Mouse (Mus musculus) testis, postnatal 10 days (tissue): ENCODE data around the gene Slk.

Experiments used
- DNase-seq: peaks from one replicate; pipeline ENCODE4 v3.0.0; 2021; ENCODE audit warnings: low spot score

Slk gene

DNA sequence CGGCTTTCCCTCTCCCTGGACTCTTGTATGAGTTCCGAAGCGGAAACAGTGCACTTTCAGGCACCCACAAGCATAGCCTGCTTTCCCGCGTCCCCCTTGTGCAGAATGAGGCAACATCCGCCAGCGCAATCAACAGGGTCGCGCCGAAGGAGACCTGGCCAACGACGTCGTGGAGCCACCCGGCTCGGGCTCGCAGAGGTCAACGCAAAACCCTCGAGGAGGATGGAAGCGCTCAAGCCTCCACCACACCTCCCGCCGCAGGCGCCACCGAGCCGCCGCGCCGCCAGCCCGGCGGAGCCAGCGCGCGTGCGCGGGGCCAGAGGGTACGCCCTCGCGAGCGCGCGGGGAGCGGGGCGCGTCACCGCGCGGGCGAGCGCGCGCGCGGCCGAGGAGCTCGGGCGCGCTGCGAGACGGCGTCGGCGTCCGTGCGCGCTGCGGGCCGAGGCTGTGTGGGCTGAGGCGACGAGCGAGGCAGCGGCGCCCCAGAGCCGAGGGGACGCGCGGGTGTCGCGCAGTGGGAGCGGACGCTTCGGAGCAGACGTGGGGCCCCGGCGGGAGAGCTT is at the start of gene Slk:
Slk (plus strand) TSS at position 454 of the 563 bp plus-strand sequence.
- DNase-seq: peak; percentile 86

DNA sequence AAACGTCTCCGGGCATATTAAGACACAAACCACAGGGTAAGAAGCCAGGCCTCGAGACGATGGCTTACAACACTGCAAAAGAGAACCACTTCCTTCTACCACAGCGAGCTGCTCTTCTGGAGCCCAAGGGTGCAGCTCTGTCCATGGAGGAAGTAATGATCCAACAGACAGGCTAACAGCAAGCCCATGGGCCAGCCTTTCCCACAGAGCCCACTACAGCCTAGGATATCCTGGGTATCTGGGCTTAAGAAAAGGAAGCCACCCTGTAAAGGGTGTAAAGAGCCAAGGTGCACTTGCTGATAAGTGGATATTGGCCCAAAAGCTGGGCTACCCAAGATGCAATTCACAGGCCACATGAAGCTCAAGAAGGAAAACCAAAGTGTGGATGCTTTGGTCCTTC is 48.2 kb upstream of the Slk start:
- DNase-seq: no peak

DNA sequence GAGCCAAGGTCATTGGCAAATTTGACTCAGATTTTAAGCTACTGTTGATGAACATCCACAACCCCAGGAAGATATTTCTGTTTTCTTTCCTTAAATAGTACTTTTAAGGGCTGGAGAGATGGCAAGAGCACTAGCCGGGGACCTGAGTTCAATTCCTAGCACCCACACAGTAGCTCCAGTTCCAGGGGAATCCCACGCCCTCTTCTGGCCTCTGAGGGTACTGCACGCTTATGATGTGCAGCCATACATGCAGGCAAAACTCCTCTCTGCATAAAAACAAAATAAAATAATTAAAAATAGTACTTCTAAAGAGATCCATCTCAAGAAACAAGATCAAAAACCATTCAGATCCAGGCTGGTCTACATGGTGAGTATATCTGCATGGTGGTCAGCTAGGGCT is 47.0 kb upstream of the Slk start:
- no peak for DNase-seq

DNA sequence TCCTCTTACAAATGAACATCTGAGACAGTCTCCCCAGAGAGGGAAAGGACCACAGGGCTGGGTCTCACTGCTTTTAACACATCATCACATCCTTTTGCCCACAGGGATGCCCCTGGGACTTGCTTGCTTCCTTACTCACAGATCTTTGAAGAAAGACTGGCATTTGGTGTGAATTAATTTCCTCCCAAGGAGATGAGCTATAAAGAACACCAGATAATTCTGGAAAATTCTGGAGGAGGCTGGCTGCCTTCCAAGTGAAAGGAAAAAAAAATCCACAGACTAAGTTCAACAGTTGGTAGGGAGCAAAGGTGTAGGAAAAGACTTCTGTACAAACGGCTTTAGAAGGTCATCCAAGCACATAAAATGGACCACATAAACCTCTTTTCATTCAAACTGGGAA is 45.3 kb upstream of the Slk start:
- DNase-seq: no peak

DNA sequence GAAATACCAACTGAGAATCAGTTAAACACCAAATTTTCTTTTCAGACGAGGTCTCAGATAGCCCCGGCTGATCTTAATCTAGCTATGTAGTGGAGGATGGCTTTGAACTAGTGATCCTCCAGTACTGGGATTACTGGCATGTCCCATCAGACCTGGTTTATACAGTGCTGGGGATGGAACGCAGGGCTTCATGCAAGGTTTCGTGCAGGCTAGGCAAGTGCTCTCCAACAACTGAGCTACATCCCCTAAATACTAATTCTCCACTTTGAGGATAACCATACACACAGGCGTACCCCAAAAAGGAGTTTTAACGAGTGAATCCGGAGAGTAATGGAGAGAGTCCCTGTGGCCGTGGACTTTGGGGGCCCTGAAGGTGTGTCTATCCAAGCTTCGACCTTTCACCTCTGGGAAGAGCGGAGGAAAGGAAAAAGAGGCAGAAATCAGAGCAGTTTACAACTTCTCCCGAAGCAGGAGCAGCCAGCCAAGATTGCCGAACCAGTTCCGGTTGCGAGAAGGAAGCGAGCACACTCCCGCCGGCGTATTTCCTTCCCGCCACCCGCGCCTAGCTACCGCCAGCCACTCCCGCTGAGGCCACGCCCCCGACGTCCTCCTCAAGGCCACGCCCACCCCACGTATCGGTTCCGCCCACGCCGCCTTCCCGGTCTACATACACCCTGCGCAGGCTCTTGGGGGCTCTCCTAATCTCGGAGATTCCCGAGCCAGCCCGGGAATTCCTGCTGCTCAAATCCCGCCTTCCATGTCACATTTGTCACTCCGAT is 42.8 kb upstream of the Slk start:
- peak; percentile 100 for DNase-seq

DNA sequence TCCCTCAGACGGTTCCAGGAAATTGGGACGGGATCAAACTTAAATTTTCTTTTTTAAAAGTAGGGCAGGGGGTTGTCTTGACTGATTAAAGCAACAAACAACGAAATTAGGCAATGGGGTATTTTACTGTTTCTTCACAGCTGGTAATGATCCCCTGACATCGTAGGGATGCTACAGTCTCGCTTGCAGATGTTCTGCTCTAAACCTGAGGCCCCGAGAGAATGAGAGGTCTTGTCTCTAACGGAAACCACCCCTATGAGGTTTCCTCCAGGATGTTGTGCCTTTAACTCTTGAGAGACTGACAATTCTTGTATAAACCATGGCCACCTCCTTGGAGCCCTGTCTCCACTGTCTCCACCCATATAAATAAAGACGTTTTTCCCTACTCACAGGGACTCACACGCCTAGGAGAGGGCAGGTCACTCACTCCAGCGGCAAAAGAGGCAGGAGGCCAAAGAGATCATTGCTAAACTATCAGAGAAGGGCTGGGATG is 42.1 kb upstream of the Slk start, which contains the start of gene Stn1:
Stn1 (minus strand) TSS at position 208 of the 493 bp plus-strand sequence.
- DNase-seq: no peak

DNA sequence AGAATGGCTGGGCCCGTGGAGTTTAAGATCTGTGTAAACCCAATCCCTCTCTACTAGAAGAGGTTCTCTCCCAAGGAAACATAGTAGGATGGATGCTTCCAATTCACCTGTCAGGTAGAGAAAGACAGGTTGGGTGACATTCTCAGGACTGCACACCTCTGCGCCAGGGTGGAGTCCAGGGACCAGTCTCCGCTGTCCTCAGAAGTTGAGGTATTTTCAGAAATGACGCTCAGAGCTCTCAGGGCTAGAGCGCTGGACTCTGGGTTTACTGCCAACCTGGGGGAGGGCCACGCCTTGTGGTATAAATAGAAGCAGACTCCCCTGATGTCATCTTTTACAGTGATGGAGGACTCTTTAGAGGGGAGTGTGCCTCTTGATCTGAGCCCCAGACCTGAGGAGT is 41.6 kb upstream of the Slk start:
- peak; percentile 48 for DNase-seq

DNA sequence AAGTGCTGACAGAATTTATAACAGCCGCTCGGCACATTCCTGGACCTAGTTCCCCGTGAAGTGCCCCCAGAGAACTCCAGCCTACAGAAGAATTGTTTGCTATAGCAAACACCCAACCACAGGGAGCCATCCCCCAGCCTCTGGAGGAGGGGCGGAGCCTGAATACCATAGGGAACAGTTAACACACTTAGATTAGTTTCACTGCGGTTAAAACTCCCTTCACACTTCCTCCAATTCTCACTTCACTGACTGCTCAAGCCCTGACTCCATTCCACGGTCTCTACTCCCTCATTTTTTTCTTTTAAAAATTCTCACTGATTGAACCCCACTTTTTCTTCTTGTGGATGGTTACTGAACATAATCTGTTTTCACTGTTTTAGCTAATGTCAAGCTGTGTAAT is 40.7 kb upstream of the Slk start:
- no peak for DNase-seq

DNA sequence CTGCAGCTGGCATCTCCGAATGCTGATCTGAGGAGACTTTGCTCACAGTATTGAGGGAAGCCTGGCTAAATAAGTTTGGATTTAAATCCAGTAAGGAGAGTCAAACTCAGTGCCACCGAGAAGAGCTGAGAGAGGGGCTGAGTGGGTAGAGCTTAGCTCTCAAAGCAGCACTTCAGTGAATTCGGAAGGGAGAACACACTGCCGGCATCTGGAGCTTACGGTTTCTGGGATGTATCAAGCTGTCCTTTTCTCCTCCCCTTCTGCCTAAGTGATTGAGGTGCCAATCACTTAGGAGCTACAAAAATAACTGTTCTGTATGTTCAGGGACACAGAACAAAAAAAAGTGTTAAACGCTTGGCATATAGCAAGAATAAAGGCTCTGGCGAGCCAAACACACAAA is 37.0 kb upstream of the Slk start:
- DNase-seq: no peak

DNA sequence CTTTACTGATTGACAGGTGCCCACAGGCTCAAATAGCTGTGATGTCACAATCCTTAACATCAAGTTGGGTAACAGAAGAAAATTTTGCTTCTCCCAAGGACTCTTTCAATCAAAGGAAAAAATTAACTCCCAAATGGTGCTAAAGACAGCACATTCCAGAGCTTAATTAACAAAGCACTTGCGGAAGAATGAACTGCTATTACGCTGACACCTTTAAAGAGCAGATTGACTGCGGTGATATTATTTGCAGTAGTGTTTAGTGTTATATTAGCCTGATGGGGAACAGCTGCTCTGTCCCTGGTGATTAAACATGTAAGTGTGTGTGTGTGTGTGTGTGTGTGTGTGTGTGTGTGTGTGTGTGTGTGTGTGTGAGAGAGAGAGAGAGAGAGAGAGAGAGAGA is 34.4 kb upstream of the Slk start:
- DNase-seq: no peak

DNA sequence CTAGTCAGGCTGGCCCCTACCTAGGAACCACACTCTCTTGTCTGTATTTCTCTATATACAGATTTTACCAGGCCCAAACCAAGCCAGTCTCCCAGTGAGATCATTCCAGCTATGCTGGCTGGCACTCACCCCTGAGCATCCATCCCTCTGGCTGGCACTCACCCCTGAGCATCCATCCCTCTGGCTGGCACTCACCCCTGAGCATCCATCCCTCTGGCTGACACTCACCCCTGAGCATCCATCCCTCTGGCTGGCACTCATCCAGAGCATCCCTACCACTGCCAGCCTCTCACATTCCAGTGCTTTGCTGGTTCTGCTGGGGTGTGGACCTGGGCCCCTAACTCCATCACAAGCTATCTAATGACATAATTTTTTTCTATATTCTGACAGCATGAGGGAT is 34.0 kb upstream of the Slk start:
- DNase-seq: no peak

DNA sequence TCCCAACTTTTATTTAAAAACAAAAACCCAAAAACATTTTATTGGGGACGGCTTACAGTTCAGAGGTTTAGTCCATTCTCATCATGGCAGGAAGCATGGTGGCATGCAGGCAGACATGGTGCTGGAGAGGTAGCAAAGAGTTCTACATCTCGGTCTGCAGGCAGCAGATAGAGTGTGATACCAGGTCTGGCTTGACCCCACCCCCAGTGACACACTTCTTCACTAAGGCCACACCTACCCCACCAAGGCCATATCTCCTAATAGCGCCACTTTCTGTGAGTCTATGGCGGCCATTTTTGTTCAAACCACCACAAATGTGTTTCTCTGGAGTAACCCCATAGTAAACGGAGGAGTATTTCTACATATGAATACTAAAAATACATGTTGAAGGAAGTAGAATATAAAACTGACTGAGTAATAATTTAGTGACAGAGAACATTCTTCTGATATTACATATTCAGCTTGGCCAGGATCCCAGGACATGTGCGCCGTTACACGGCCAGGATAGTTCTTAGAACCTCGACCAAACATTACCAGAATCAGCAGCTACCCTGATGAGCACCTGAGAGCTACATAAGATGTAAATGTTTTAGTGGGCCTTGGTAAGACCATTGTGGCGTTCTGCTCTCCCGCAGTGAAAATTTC is 30.9 kb upstream of the Slk start:
- no peak for DNase-seq

DNA sequence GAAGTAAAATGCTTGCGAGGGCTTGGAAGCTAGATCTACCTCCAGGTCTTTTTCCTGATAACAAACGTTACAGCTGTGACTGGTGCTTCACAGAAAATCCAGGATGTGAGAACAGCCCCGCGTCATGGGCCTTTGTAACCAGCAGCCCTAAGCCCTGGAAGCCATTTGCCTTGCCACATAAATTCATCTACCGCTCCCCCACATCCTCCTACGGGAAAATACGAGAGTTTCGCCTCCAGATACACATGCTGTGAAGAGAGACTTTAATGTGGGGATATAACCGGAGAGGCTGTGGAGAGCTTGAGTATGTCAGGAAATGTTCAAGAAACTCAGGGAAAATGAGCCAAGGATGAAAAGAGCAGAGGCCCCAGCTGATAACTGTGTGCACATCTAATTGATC is 30.3 kb upstream of the Slk start:
- DNase-seq: no peak

DNA sequence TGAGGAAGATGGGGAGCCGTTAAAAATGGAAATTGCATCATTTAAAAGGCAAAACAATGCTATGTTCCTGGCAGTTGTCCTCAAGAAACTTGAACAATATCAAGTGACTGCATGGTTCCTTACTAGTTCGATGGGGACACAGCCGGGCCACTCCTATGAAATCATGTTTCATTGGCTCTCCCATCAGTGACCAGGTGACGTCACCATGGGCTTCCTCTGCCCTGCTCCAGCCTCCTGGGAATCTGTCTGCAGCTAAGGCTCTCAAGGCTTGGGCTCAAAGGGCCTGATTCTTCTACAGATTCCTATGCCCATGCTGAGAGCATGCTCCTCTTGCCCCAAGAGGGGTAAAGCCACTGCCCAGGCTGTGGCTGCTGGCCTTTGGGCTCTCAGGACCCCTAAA is 29.9 kb upstream of the Slk start:
- no peak for DNase-seq

DNA sequence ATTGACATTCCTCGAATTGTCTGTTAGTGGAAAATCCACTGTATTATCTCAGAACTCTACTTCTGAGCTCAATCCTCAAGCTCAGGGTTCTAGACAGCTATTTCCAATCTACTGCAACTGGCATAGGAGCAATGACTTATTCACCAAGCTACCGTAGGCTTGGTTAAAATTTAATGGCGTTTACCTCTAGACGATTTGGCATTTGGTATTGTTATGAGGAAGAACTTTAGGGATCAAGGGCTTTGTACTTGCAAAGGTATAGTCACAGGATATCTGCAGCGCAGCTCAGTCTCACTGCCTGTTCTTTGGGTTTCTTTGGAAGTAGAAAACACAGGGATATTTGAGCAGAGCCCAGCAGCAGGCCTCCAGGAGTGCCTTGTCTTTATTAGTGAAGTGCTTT is 20.3 kb upstream of the Slk start:
- no peak for DNase-seq

DNA sequence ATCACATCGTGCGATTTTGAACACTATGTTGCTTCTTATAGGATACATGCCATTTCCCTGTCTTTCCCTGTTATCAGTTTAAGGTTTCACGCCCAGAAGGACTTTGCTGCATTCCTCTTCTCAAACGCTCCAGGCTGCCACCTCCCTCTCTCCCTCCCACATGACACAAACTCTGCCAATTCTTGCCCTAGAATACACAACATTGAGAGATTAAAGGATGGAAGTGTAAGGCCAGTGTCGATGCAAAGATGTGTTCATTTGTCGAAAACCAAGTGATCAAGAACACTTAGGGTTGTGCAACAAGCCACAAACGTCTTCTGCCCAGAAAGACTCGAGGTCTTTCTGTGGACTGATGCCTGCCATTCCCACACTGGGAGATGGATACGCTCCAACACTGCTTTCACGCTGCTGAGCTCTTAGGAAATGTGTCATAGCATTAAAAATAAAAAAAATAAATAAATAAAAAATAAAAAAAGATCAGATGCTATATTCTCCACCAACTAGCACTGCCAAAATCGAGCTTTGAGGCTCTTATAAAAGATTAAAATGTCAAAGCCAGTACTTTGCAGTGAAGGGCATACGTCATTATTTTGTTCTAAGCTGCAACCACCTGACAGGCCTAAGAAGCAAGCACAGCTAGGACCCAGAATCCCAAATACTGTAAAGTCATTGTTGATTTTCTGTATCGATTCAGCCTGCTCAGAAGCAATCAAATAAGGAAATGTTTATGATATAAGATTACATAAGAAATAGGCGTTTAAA is 19.5 kb upstream of the Slk start:
- DNase-seq: no peak

DNA sequence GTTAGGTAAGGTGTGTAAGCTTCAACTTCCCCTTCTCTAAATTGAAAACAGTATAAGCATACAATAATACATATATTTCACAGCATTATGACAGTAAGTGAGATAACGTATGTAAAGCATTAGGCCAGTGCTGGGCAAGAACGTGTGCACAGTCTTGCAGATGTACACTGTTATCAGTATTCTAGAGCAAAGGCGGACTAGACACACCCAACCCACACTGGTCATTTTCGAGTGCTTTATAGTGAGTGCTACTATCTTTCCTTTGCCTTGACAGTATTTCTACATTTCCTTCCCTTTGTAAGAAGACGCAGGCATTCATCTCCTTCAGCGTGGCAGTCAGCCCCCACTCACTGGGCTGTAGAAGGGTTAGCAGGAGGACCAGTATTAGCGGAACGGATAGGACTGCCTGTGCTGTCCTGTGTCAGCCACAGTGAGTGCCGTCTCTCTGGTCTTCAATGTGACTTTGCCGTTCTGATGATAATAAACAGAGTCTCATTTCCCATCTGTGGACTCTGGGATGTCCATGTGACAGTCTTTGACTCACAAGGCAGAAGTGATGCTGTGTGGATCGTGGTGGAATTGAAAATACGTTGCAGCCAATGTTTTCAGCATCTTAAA is 18.8 kb upstream of the Slk start:
- DNase-seq: no peak

DNA sequence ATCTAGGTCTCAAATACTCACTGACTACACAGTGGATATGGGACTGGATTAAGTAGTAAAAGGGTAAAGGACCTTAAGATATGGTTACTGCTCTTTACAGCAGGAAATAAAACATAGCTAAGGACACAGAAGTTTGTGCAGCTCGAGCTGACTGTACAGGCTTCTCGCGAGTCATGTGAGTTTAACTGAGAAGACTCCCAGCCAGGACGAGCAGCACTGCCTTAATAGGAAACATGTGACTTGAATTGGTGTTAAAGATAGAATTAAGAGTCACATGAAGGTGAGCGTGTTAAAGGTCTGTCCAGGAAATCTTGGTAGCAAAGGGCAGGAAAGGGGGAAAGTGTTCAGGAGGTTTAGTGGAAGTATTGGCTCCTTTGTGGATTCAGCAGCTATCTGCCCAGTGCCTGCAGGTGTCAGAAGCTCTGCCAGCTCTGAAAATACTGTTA is 17.5 kb upstream of the Slk start:
- no peak for DNase-seq

DNA sequence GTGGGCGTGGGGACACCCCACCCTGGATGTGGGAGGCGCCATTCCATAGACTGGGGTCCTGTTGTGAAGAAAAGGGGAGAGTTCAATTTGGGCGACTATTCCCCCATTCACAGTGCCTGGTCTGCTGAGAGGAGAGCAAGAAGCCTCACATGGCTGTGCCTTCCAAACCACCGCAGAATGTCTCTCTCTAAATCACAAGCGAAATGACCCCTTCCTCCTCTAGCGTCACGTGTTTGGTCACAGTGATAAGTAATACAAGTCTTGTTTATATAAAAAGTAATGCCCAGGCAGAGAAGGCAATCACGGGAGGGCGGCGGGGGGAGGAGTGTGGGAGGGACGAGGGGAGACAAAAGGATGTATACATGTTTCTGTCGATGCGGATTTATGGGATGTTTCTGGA is 15.8 kb upstream of the Slk start:
- no peak for DNase-seq

DNA sequence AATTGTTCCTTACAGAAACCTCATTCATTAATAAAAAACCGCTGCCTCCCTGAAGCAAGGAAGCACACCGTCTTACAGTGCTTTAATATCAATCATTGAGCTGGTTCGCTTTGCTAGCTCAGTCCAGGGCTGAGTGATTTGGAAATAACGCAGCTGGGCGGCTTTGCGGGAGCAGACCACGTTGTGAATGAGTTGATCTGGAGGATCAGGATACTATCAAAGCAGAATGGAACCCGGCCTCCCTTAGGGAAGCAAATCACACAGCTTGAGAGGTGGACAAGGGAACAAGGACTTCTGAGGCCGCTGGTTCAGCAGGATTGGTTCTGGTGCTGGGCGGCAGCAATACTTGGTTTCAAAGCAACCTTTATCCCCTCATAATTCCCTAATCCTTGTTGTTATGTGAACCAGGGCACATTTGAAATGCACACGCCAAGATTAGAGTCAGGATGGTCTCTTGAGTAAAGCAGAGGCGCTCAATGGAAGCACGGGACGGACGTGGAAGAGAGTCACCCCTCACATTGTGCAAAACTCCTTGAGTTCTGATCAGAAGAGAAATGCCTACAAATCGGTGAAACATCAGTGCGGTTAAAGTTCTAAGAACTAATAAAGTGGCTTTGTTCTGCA is 14.3 kb upstream of the Slk start:
- no peak for DNase-seq

DNA sequence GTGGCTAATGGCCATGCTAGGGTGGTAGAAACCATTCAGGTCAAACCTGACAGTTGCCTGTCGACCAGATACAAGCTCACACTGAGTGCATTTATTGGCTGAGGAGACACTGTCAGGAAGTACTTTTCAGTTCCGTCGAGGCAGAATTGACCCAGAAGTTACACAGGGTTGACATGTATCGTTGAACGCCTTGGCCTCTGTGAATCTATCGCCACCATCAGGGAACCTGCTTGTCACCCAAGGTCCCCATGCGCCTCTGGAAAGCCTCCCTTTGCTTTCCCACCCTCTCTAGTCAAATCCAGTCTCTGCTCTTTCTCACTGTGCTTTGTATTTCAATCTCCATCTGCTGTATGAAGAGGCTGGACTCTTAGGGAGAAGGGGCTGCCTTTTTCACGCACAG is 13.5 kb upstream of the Slk start:
- no peak for DNase-seq

DNA sequence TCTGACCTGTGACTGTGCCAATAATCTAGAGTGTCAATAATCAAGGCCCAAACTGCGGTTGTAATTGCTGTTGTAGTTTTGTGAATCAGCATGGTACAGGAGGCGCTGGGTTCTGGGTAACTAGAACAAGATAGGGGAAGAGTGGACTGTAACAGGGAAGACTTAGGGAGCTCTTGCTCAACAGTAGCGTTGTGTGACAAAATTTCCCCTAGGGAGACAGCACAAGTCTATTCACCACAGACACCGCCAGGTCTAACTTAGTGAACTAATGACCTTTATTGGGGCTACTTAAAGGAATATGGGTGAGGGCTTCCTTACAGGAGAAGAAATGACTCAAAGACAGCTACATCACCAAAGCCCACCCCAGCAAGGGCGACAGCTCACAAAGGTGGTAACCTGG is 9.4 kb upstream of the Slk start:
- DNase-seq: no peak
